Mouse (Mus musculus) MEL (cell line): Measurements from ENCODE around the gene Nup93. TPM values are rescaled to one million over a fixed set of nuclear protein-coding genes. Genes with fewer than 3 reads are reported as not detected.

Experiments
- DNase-seq: peaks from one replicate; pipeline ENCODE4 v3.0.0; 2011; ENCODE audit warnings: low read depth, low spot score
- H3K27ac ChIP-seq: 2 replicates; pipeline ENCODE4 v1.5.1; 2012; ENCODE audit warnings: low read depth, mild to moderate bottlenecking, control low read depth, low read length, moderate library complexity; ENCODE audit not compliant: control insufficient read depth
- H3K27me3 ChIP-seq, 2 experiments: fragments of 150-350 bp in 1 of 2; sonication (generic) in 1 of 2; 2 replicates each; pipeline ENCODE4 v1.6.1; 2012; ENCODE audit warnings: low read length in 2 of 2, mild to moderate bottlenecking in 2 of 2, improper control_type of control experiment in 1 of 2, moderate library complexity in 1 of 2; ENCODE audit not compliant: insufficient read depth in 2 of 2, control insufficient read depth in 1 of 2
- H3K36me3 ChIP-seq, 2 experiments: 2 replicates each; pipeline ENCODE4 v1.6.1; 2012 to 2014; ENCODE audit warnings: low read length in 2 of 2, improper control_type of control experiment in 1 of 2, inconsistent platforms in 1 of 2, mild to moderate bottlenecking in 1 of 2; ENCODE audit not compliant: insufficient read depth in 2 of 2, control insufficient read depth in 1 of 2
- H3K4me1 ChIP-seq, 2 experiments: fragments of 150-350 bp in 1 of 2; sonication (generic) in 1 of 2; 2 replicates each; pipeline ENCODE4 v1.6.1; 2012; ENCODE audit warnings: low read length in 2 of 2, improper control_type of control experiment in 1 of 2, mild to moderate bottlenecking in 1 of 2; ENCODE audit not compliant: insufficient read depth in 2 of 2, control insufficient read depth in 1 of 2
- H3K4me3 ChIP-seq, 2 experiments: fragments of 150-350 bp in 1 of 2; sonication (generic) in 1 of 2; 2 replicates each; pipeline ENCODE4 v1.5.1; 2012; ENCODE audit warnings: low read depth in 2 of 2, low read length in 2 of 2, mild to moderate bottlenecking in 2 of 2, moderate library complexity in 2 of 2, control low read depth in 1 of 2, improper control_type of control experiment in 1 of 2; ENCODE audit not compliant: control insufficient read depth in 1 of 2, insufficient read depth in 1 of 2
- H3K79me2 ChIP-seq: 2 replicates; pipeline ENCODE4 v1.6.1; 2012; ENCODE audit warnings: mild to moderate bottlenecking, low read length, moderate library complexity; ENCODE audit not compliant: control insufficient read depth, poor library complexity, insufficient read depth
- H3K9ac ChIP-seq: 2 replicates; pipeline ENCODE4 v1.6.1; 2012; ENCODE audit warnings: low read depth, mild to moderate bottlenecking, control low read depth, low read length, moderate library complexity; ENCODE audit not compliant: control insufficient read depth, poor library complexity, severe bottlenecking
- H3K9me3 ChIP-seq: fragments of 150-350 bp; sonication (generic); replicated peaks from 2 replicates; pipeline ENCODE4 v1.6.1; 2012; ENCODE audit warnings: mild to moderate bottlenecking, low read length, improper control_type of control experiment, moderate library complexity; ENCODE audit not compliant: insufficient read depth
- BHLHE40 ChIP-seq: IDR thresholded peaks from 2 replicates; pipeline ENCODE4 v1.6.1; 2012; ENCODE audit warnings: low read depth, mild to moderate bottlenecking, inconsistent platforms, low read length, improper control_type of control experiment, borderline replicate concordance
- CHD1 ChIP-seq: IDR thresholded peaks from 2 replicates; pipeline ENCODE4 v1.6.1; 2012; ENCODE audit warnings: low read depth, mild to moderate bottlenecking, inconsistent platforms, low read length, improper control_type of control experiment
- CTCF ChIP-seq, 3 experiments: IDR thresholded peaks in 2 of 3; conservative IDR thresholded peaks in 1 of 3; 2 replicates each; pipeline ENCODE4 v1.5.1; 2011 to 2012; ENCODE audit warnings: low read length in 3 of 3, low read depth in 2 of 3, mild to moderate bottlenecking in 2 of 3, improper control_type of control experiment in 1 of 3, inconsistent platforms in 1 of 3, mixed read lengths in 1 of 3, moderate library complexity in 1 of 3; ENCODE audit not compliant: control insufficient read depth in 1 of 3, insufficient read depth in 1 of 3, poor library complexity in 1 of 3, severe bottlenecking in 1 of 3
- E2F4 ChIP-seq: IDR thresholded peaks from 2 replicates; pipeline ENCODE4 v1.6.1; 2011; ENCODE audit warnings: low read depth, low read length, improper control_type of control experiment, borderline replicate concordance
- ELF1 ChIP-seq: IDR thresholded peaks from 2 replicates; pipeline ENCODE4 v1.6.1; 2014; ENCODE audit warnings: low read depth, mild to moderate bottlenecking, inconsistent platforms, low read length, improper control_type of control experiment, moderate library complexity
- GATA1 ChIP-seq: IDR thresholded peaks from 2 replicates; pipeline ENCODE4 v1.6.1; 2011; ENCODE audit warnings: low read depth, low read length, improper control_type of control experiment
- HCFC1 ChIP-seq: IDR thresholded peaks from 2 replicates; pipeline ENCODE4 v1.6.1; 2012; ENCODE audit warnings: low read depth, mild to moderate bottlenecking, inconsistent platforms, low read length, improper control_type of control experiment, moderate library complexity
- JUND ChIP-seq: IDR thresholded peaks from 2 replicates; pipeline ENCODE4 v1.6.1; 2011; ENCODE audit warnings: low read depth, mild to moderate bottlenecking, improper control_type of control experiment, low read length
- KAT2A ChIP-seq: conservative IDR thresholded peaks from 2 replicates; pipeline ENCODE4 v1.6.1; 2012; ENCODE audit warnings: low read depth, low read length, improper control_type of control experiment, inconsistent platforms
- MAFK ChIP-seq: IDR thresholded peaks from 2 replicates; pipeline ENCODE4 v1.6.1; 2011; ENCODE audit warnings: low read depth, mild to moderate bottlenecking, low read length, improper control_type of control experiment, borderline replicate concordance
- MEF2A ChIP-seq: IDR thresholded peaks from 2 replicates; pipeline ENCODE4 v1.6.1; 2014; ENCODE audit warnings: low read depth, mild to moderate bottlenecking, inconsistent platforms, low read length, improper control_type of control experiment; ENCODE audit not compliant: poor library complexity, insufficient replicate concordance, severe bottlenecking; ENCODE audit errors: extremely low read depth
- MYB ChIP-seq: IDR thresholded peaks from 2 replicates; pipeline ENCODE4 v1.6.1; 2011; ENCODE audit warnings: mild to moderate bottlenecking, low read depth, low read length, improper control_type of control experiment
- MYC ChIP-seq: IDR thresholded peaks from 2 replicates; pipeline ENCODE4 v1.6.1; 2011; ENCODE audit warnings: low read depth, mild to moderate bottlenecking, low read length, improper control_type of control experiment, moderate library complexity
- NELFE ChIP-seq: IDR thresholded peaks from 2 replicates; pipeline ENCODE4 v1.6.1; 2011; ENCODE audit warnings: low read depth, low read length, improper control_type of control experiment
- POLR2A ChIP-seq, 2 experiments: IDR thresholded peaks; 2 replicates each; pipeline ENCODE4 v1.6.1; 2011 to 2012; ENCODE audit warnings: low read length in 2 of 2, mild to moderate bottlenecking in 2 of 2, control low read depth in 1 of 2, improper control_type of control experiment in 1 of 2, low read depth in 1 of 2, moderate library complexity in 1 of 2; ENCODE audit not compliant: control insufficient read depth in 1 of 2, insufficient read depth in 1 of 2, poor library complexity in 1 of 2
- RAD21 ChIP-seq: IDR thresholded peaks from 2 replicates; pipeline ENCODE4 v1.6.1; 2011; ENCODE audit warnings: mild to moderate bottlenecking, low read depth, low read length, improper control_type of control experiment
- RCOR1 ChIP-seq: IDR thresholded peaks from 2 replicates; pipeline ENCODE4 v1.6.1; 2012; ENCODE audit warnings: low read depth, mild to moderate bottlenecking, inconsistent platforms, low read length, improper control_type of control experiment
- TBP ChIP-seq: IDR thresholded peaks from 2 replicates; pipeline ENCODE4 v1.8.0; 2011; ENCODE audit warnings: low read depth, low read length, improper control_type of control experiment
- ZKSCAN1 ChIP-seq: IDR thresholded peaks from 2 replicates; pipeline ENCODE4 v1.6.1; 2012; ENCODE audit warnings: low read depth, mild to moderate bottlenecking, inconsistent platforms, low read length, improper control_type of control experiment, moderate library complexity
- polyA plus RNA-seq, 2 experiments: library from polyadenylated mRNA; stranded (reverse) in 1 of 2; unstranded in 1 of 2; fragments of >175 nt in 1 of 2; fragments of >200 nt in 1 of 2; gene quantifications; 2 replicates each; pipeline versions ENCODE4 v1.2.1 to v1.2.4; 2012; ENCODE audit warnings: low replicate concordance in 2 of 2, low read depth in 1 of 2; ENCODE audit not compliant: insufficient read length in 2 of 2, insufficient read depth in 1 of 2, missing spikeins in 1 of 2
- total RNA-seq: library from RNA; depleted of rRNA; stranded (reverse); fragments of 300-350 nt; gene quantifications from 2 replicates; pipeline ENCODE4 v1.2.3, GENCODE M21; 2012; rRNA removed

Nup93 gene
- total and polyA plus RNA-seq, 3 experiments, result 71.6 to 292 (median 110) TPM

- Histone ChIP-seq H3K36me3 (peaks cover 0 to 2% of the 10 kb centered on the region in 2 experiments; a peak in 1 of 4 replicates), H3K9ac (no peak overlapping the region), H3K4me3 (no peak overlapping the region), H3K4me1 (peaks cover 0 to 12% of the 10 kb centered on the region in 2 experiments; a peak in 2 of 4 replicates), H3K79me2 (no peaks in the 10 kb centered on the region), H3K27ac (no peak overlapping the region), H3K9me3 (no peaks in the 10 kb centered on the region), H3K27me3 (peaks cover 5 to 6% of the 10 kb centered on the region in 2 experiments; a peak in 3 of 4 replicates)
- TF ChIP-seq RCOR1, result no peak
- TF ChIP-seq RAD21, result no peak
- no peak for TF ChIP-seq MAFK
- no peak for TF ChIP-seq ZKSCAN1
- TF ChIP-seq MYC, result no peak
- TF ChIP-seq TBP, result no peak
- no peak for TF ChIP-seq MEF2A
- no peak for TF ChIP-seq BHLHE40
- TF ChIP-seq GATA1, result no peak
- TF ChIP-seq CTCF (IDR thresholded peaks at IDR 0.05 in 2 of 3, conservative IDR thresholded peaks at IDR 0.05 in 1 of 3; ENCODE audit: control insufficient read depth in 1 of 3, insufficient read depth in 1 of 3, low read depth in 2 of 3, low read length in 3 of 3, poor library complexity in 1 of 3, severe bottlenecking in 1 of 3), result no peak
- no peak for TF ChIP-seq JUND
- TF ChIP-seq CHD1, result no peak
- no peak for TF ChIP-seq HCFC1
- no peak for TF ChIP-seq E2F4
- TF ChIP-seq MYB, result no peak
- TF ChIP-seq KAT2A, result no peak
- TF ChIP-seq NELFE, result no peak
- DNase-seq, result no peak
These were observed 150.4 kb downstream of the Nup93 start for GRCm38 (mm10) chr8:94364686-94365312.

- no peaks in the 10 kb centered on the region for H3K79me2 ChIP-seq
- H3K9ac ChIP-seq, result no peak overlapping the region
- peaks cover 2 to 7% of the 10 kb centered on the region in 2 experiments; a peak in 1 of 4 replicates for H3K27me3 ChIP-seq
- TF ChIP-seq POLR2A (IDR thresholded peaks at IDR 0.05; ENCODE audit: control insufficient read depth in 1 of 2, insufficient read depth in 1 of 2, low read depth in 1 of 2, low read length in 2 of 2, poor library complexity in 1 of 2) (peak in 1 of 2 experiments; percentile 43; a peak in 2 of 4 replicates), ELF1 (no peak)
- TF ChIP-seq, all 39 proteins: peak for 1
- peak; percentile 79 for DNase-seq
- H3K27ac ChIP-seq, result 0 out of 2 replicates have a peak overlapping the region, but pooled peaks have one; percentile 15
- peaks cover 0 to 12% of the 10 kb centered on the region in 2 experiments; a peak in 2 of 4 replicates for H3K4me1 ChIP-seq
- H3K4me3 ChIP-seq, result no peak overlapping the region; a peak in 1 of 4 replicates
- H3K36me3 ChIP-seq, result peaks cover 0 to 2% of the 10 kb centered on the region in 2 experiments; a peak in 1 of 4 replicates
- no peaks in the 10 kb centered on the region for H3K9me3 ChIP-seq
These were observed 151.1 kb downstream of the Nup93 start for GRCm38 (mm10) chr8:94365410-94365981.

Other genes starting within 250 kb of the Nup93 start
- gene Amfr, start 201.7 kb upstream of the Nup93 start, total RNA-seq, result 82.7 and 90.0 TPM in 2 replicates
- 100 to 1,000 TPM in 1 of 2 experiments, 10 to 100 TPM in 1; 80.1 to 292 TPM for gene Amfr, start 201.7 kb upstream of the Nup93 start, polyA plus RNA-seq
- 157 and 162 TPM in 2 replicates for gene Nudt21, start 177.5 kb upstream of the Nup93 start, total RNA-seq
- 100 to 1,000 TPM in 1 of 2 experiments, not detected in 1; 118 TPM for gene Nudt21, start 177.5 kb upstream of the Nup93 start, polyA plus RNA-seq
- gene Ogfod1, start 177.4 kb upstream of the Nup93 start, total RNA-seq, result 16.0 and 16.3 TPM in 2 replicates
- 10 to 100 TPM in 1 of 2 experiments, not detected in 1; 30.0 TPM for gene Ogfod1, start 177.4 kb upstream of the Nup93 start, polyA plus RNA-seq
- gene Bbs2, start 115.6 kb upstream of the Nup93 start, total RNA-seq, result 3.4 and 4.3 TPM in 2 replicates
- gene Bbs2, start 115.6 kb upstream of the Nup93 start, polyA plus RNA-seq, result 1 to 10 TPM in 1 of 2 experiments, not detected in 1; 6.8 TPM
- not detected in 2 replicates for gene Mt4, start 77.4 kb upstream of the Nup93 start, total RNA-seq
- gene Mt4, start 77.4 kb upstream of the Nup93 start, polyA plus RNA-seq, result not detected
- not detected in 2 replicates for gene Mt3, start 62.0 kb upstream of the Nup93 start, total RNA-seq
- gene Mt3, start 62.0 kb upstream of the Nup93 start, polyA plus RNA-seq, result not detected
- gene Mt2, start 41.9 kb upstream of the Nup93 start, total RNA-seq, result 469 and 780 TPM in 2 replicates
- gene Mt2, start 41.9 kb upstream of the Nup93 start, polyA plus RNA-seq, result 1,000 to 10,000 TPM in 1 of 2 experiments, not detected in 1; 2,013 TPM
- gene Mt1, start 35.5 kb upstream of the Nup93 start, total RNA-seq, result 1,017 and 1,342 TPM in 2 replicates
- gene Mt1, start 35.5 kb upstream of the Nup93 start, polyA plus RNA-seq, result 1,000 to 10,000 TPM; 1,189 to 2,940 TPM
- not detected in 2 replicates for gene Slc12a3, start 114.6 kb downstream of the Nup93 start, total RNA-seq
- not detected for gene Slc12a3, start 114.6 kb downstream of the Nup93 start, polyA plus RNA-seq
- 66.9 and 90.6 TPM in 2 replicates for gene Herpud1, start 171.9 kb downstream of the Nup93 start, total RNA-seq
- gene Herpud1, start 171.9 kb downstream of the Nup93 start, polyA plus RNA-seq, result 10 to 100 TPM in 1 of 2 experiments, not detected in 1; 66.1 TPM
- 0.03 TPM in 1 of 2 replicates, not detected in the other for gene Nlrc5, start 219.8 kb downstream of the Nup93 start, total RNA-seq
- gene Nlrc5, start 219.8 kb downstream of the Nup93 start, polyA plus RNA-seq, result under 1 TPM in 1 of 2 experiments, not detected in 1; 0.03 TPM